Mouse (Mus musculus) CH12.LX (cell line): Measurements from ENCODE around the gene Ran. TPM values are rescaled to one million over a fixed set of nuclear protein-coding genes. Genes with fewer than 3 reads are reported as not detected.

Experiments used
- DNase-seq: peaks from one replicate; pipeline ENCODE4 v3.0.0-alpha.2; 2013; ENCODE audit errors: extremely low read depth
- H3K27ac ChIP-seq: 2 replicates; pipeline ENCODE4 v1.5.1; 2012; ENCODE audit warnings: low read depth, mild to moderate bottlenecking, control low read depth, moderate library complexity; ENCODE audit not compliant: insufficient read depth
- H3K27me3 ChIP-seq: replicated peaks from 2 replicates; pipeline ENCODE3; 2012; ENCODE audit warnings: inconsistent platforms
- H3K36me3 ChIP-seq, 2 experiments: replicated peaks in 1 of 2; 2 replicates each; pipeline versions ENCODE3 to v1.6.1; 2012; ENCODE audit warnings: inconsistent platforms in 1 of 2, low read length in 1 of 2, mild to moderate bottlenecking in 1 of 2, mixed read lengths in 1 of 2, moderate library complexity in 1 of 2; ENCODE audit not compliant: control insufficient read depth in 1 of 2, insufficient read depth in 1 of 2
- H3K4me1 ChIP-seq, 2 experiments: 2 replicates each; pipeline ENCODE4 v1.6.1; 2012; ENCODE audit warnings: inconsistent platforms in 1 of 2, moderate library complexity in 1 of 2; ENCODE audit not compliant: insufficient read depth in 2 of 2, control insufficient read depth in 1 of 2
- H3K4me2 ChIP-seq: 2 replicates; pipeline ENCODE4 v1.6.1; 2012; ENCODE audit warnings: low read depth, mild to moderate bottlenecking, control low read depth; ENCODE audit not compliant: poor library complexity, insufficient read depth, severe bottlenecking
- H3K4me3 ChIP-seq, 3 experiments: fragments of 150-350 bp in 1 of 3; sonication (generic) in 1 of 3; replicated peaks in 1 of 3; 2 replicates each; pipeline versions ENCODE3 to v1.5.1; 2011 to 2012; ENCODE audit warnings: low read depth in 2 of 3, low read length in 2 of 3, mild to moderate bottlenecking in 2 of 3, moderate library complexity in 2 of 3, control low read depth in 1 of 3, improper control_type of control experiment in 1 of 3, inconsistent platforms in 1 of 3, mixed read lengths in 1 of 3; ENCODE audit not compliant: poor library complexity in 1 of 3
- H3K79me2 ChIP-seq: replicated peaks from 2 replicates; pipeline ENCODE4 v1.6.1; 2012; ENCODE audit warnings: mild to moderate bottlenecking, moderate library complexity; ENCODE audit not compliant: control insufficient read depth, poor library complexity, insufficient read depth, severe bottlenecking; ENCODE audit errors: extremely low read depth
- H3K9ac ChIP-seq: 2 replicates; pipeline ENCODE4 v1.6.1; 2012; ENCODE audit warnings: low read depth, mild to moderate bottlenecking, control low read depth, moderate library complexity; ENCODE audit not compliant: insufficient read depth
- H3K9me3 ChIP-seq: replicated peaks from 2 replicates; pipeline ENCODE3; 2012; ENCODE audit warnings: low read length, inconsistent platforms, mixed read lengths
- CTCF ChIP-seq, 2 experiments: IDR thresholded peaks in 1 of 2; conservative IDR thresholded peaks in 1 of 2; 2 replicates each; pipeline ENCODE4 v1.5.1; 2011 to 2012; ENCODE audit warnings: low read depth in 2 of 2, low read length in 2 of 2, improper control_type of control experiment in 1 of 2, inconsistent platforms in 1 of 2, mild to moderate bottlenecking in 1 of 2, moderate library complexity in 1 of 2
- ELF1 ChIP-seq: IDR thresholded peaks from 2 replicates; pipeline ENCODE4 v1.6.1; 2014; ENCODE audit warnings: low read depth, mild to moderate bottlenecking, inconsistent platforms, low read length, improper control_type of control experiment
- JUND ChIP-seq: conservative IDR thresholded peaks from 2 replicates; pipeline ENCODE4 v1.6.1; 2011; ENCODE audit warnings: low read depth, low read length, improper control_type of control experiment
- MAX ChIP-seq: IDR thresholded peaks from 2 replicates; pipeline ENCODE4 v1.6.1; 2011; ENCODE audit warnings: low read length, improper control_type of control experiment
- MAZ ChIP-seq: IDR thresholded peaks from 2 replicates; pipeline ENCODE4 v1.6.1; 2012; ENCODE audit warnings: low read depth, mild to moderate bottlenecking, inconsistent platforms, low read length, improper control_type of control experiment, moderate library complexity
- MYC ChIP-seq: IDR thresholded peaks from 2 replicates; pipeline ENCODE4 v1.6.1; 2011; ENCODE audit warnings: low read depth, mild to moderate bottlenecking, improper control_type of control experiment, low read length
- POLR2A ChIP-seq: IDR thresholded peaks from 2 replicates; pipeline ENCODE4 v1.6.1; 2011; ENCODE audit warnings: low read depth, mild to moderate bottlenecking, improper control_type of control experiment, low read length
- POLR2AphosphoS2 ChIP-seq: IDR thresholded peaks from 2 replicates; pipeline ENCODE4 v1.6.1; 2011; ENCODE audit warnings: low read depth, low read length, improper control_type of control experiment
- ZKSCAN1 ChIP-seq: IDR thresholded peaks from 2 replicates; pipeline ENCODE4 v1.6.1; 2012; ENCODE audit warnings: low read depth, inconsistent platforms, low read length, improper control_type of control experiment, borderline replicate concordance
- ZMIZ1 ChIP-seq: IDR thresholded peaks from 2 replicates; pipeline ENCODE4 v1.6.1; 2012; ENCODE audit warnings: low read depth, mild to moderate bottlenecking, inconsistent platforms, low read length, improper control_type of control experiment
- dilution Hi-C: fragments of 300-500 bp; cut with MboI; formaldehyde crosslinking; loops from 2 replicates; pipeline ENCODE4 v1.14.3; 2020; ENCODE audit warnings: low sequenced_read_pairs; ENCODE audit not compliant: extremely low pct_unique_long_range_greater_than_20kb, extremely low pct_ligation_motif_present
- in situ Hi-C: fragments of 300-500 bp; cut with MboI; formaldehyde crosslinking; loops from 3 replicates; pipeline ENCODE4 v1.14.3; 2019; ENCODE audit warnings: low sequenced_read_pairs, low pct_ligation_motif_present, low pct_unique_long_range_greater_than_20kb, mixed read lengths
- polyA plus RNA-seq: library from polyadenylated mRNA; unstranded; fragments of >175 nt; gene quantifications from 2 replicates; pipeline ENCODE4 v1.2.1, GENCODE M21; 2012; ENCODE audit warnings: low read depth; ENCODE audit not compliant: insufficient read length
- total RNA-seq, 2 experiments: library from RNA; depleted of rRNA; stranded (reverse); fragments of 300-350 nt in 1 of 2; fragments of >200 nt in 1 of 2; gene quantifications; 2 replicates each; pipeline ENCODE4 v1.2.3; 2012 to 2014

The Ran gene
- total and polyA plus RNA-seq, 3 experiments: 847 to 1,512 (median 1,083) TPM

DNA sequence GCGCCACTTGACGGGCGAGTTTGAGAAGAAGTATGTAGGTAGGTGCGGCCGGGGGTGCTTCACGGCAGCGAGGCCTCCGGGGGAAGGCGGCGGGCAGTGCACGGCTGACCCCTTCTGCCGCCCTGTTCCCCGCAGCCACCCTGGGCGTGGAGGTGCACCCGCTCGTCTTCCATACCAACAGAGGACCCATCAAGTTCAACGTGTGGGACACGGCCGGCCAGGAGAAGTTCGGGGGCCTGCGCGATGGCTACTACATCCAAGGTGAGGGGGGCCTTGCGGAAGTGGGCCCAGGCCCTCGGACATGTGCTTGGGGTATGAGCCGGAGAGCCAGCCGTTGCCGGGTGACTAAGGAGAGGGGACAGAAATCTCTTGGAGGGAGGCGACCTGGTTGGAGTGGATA is 862 bp downstream of the Ran start:
- H3K4me2 ChIP-seq: peak overlapping the region; percentile 60; the same call in 1 of the 2 replicates
- TF ChIP-seq MAX (peak; percentile 36; the same call in 1 of the 2 replicates), ZMIZ1 (no peak), ELF1 (0 out of 2 replicates have a peak, but pooled peaks have one; percentile 13), CTCF (conservative IDR thresholded peaks at IDR 0.05 in 1 of 2, IDR thresholded peaks at IDR 0.05 in 1 of 2; ENCODE audit: low read depth in 2 of 2, low read length in 2 of 2) (no peak), MAZ (no peak), MYC (peak; percentile 86)
- peaks cover 24% of the 10 kb centered on the region for H3K79me2 ChIP-seq
- peak overlapping the region; percentile 96 for H3K9ac ChIP-seq
- DNase-seq: no peak
- H3K36me3 ChIP-seq: peaks cover 19 to 30% of the 10 kb centered on the region in 2 experiments
- peaks cover 15 to 21% of the 10 kb centered on the region in 2 experiments for H3K4me1 ChIP-seq
- no peaks in the 10 kb centered on the region for H3K9me3 ChIP-seq
- peak overlapping the region; percentile 78 to 100 (median 83) for H3K4me3 ChIP-seq
- dilution Hi-C loops (no loop called here), in situ Hi-C loops (loop anchor here (25.0 kb wide), 1 partner anchor 1408 kb away; no protein-coding TSS in a partner anchor)
- no peaks in the 10 kb centered on the region for H3K27me3 ChIP-seq
- peak overlapping the region; percentile 80 for H3K27ac ChIP-seq

DNA sequence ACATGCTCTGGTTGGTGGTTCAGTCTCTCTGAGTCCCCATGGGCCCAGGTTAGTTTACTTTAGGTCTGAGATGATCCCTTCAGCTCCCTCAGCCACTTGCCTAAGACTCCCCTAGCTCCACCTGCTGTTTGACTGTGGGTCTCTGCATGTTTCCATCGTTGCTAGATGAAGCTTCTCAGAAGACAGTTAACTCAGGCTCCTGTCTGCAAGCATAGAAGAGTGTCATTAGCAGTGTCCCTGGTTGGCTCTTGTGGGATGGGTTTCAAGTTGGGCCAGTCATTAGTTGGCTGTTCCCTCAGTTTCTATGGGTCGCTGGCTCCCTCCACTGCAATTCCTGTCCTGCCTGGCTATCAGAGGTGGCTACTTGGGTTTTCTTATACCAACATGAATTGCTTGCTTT is 5.2 kb downstream of the Ran start:
- Histone ChIP-seq H3K36me3 (peaks cover 24 to 38% of the 10 kb centered on the region in 2 experiments), H3K27ac (no peak overlapping the region), H3K4me2 (no peak overlapping the region), H3K79me2 (peaks cover 24% of the 10 kb centered on the region), H3K9ac (no peak overlapping the region), H3K4me3 (no peak overlapping the region), H3K9me3 (no peaks in the 10 kb centered on the region), H3K27me3 (no peaks in the 10 kb centered on the region), H3K4me1 (peaks cover 2 to 3% of the 10 kb centered on the region in 2 experiments; a peak in 3 of 4 replicates)
- in situ Hi-C loops (no loop called here), dilution Hi-C loops (no loop called here)
- DNase-seq: no peak
- TF ChIP-seq POLR2AphosphoS2 (peak; percentile 86; the same call in 1 of the 2 replicates), POLR2A (peak; percentile 54; the same call in 1 of the 2 replicates), ZKSCAN1 (no peak), CTCF (conservative IDR thresholded peaks at IDR 0.05 in 1 of 2, IDR thresholded peaks at IDR 0.05 in 1 of 2; ENCODE audit: low read depth in 2 of 2, low read length in 2 of 2) (peak in 1 of 2 experiments; percentile 29; a peak in 2 of 4 replicates)

DNA sequence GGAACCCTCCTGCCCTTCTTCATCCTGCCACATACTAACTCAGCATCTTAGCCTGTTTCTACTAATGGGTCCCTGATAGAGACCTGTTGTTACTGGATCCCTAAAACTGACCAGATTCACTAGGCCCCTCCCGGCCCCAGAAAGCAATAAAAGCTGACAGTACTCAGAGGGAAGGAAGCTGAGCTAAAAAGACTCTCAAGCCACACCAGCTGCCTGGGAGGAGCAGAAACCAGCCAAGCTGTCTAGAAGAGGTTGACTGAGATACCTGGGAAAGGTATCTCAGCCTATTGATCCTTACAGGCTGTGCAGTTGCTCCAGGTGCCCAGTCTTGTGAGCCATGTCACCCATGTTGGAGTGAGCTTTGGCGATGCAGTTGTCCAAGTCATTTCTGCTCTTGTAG is 5.9 kb downstream of the Ran start:
- in situ Hi-C loops: no loop called here
- dilution Hi-C loops: no loop called here
- Histone ChIP-seq H3K4me2 (no peak overlapping the region), H3K9me3 (no peaks in the 10 kb centered on the region), H3K79me2 (peaks cover 18% of the 10 kb centered on the region), H3K27ac (no peak overlapping the region), H3K36me3 (peaks cover 24 to 41% of the 10 kb centered on the region in 2 experiments), H3K27me3 (no peaks in the 10 kb centered on the region), H3K4me3 (no peak overlapping the region), H3K9ac (no peak overlapping the region), H3K4me1 (peaks cover 2 to 3% of the 10 kb centered on the region in 2 experiments; a peak in 3 of 4 replicates)
- TF ChIP-seq JUND (no peak), POLR2AphosphoS2 (peak; percentile 43; the same call in 1 of the 2 replicates), POLR2A (peak; percentile 8; the same call in 1 of the 2 replicates)
- DNase-seq: no peak
